Mouse (Mus musculus) spleen, adult 2 months (tissue): ENCODE results near the gene Scgb1a1. TPM values are rescaled to one million over a fixed set of nuclear protein-coding genes. Genes with fewer than 3 reads are reported as not detected.

Experiments
- DNase-seq, 2 experiments: peaks; one replicate each; pipeline versions ENCODE4 v3.0.0 to v3.0.0-alpha.2; 2012 to 2021; ENCODE audit warnings: low spot score in 2 of 2, low read depth in 1 of 2
- H3K27ac ChIP-seq: fragments of 200-500 bp; 2 replicates; pipeline ENCODE4 v1.5.1; 2012; ENCODE audit warnings: low read length, inconsistent platforms; ENCODE audit not compliant: insufficient read depth
- H3K27me3 ChIP-seq: fragments of 200-500 bp; 2 replicates; pipeline ENCODE4 v1.6.1; 2012; ENCODE audit warnings: mild to moderate bottlenecking, moderate library complexity, low read length, inconsistent platforms; ENCODE audit not compliant: control insufficient read depth, insufficient read depth
- H3K36me3 ChIP-seq: fragments of 200-500 bp; 2 replicates; pipeline ENCODE4 v1.6.1; 2012; ENCODE audit warnings: mild to moderate bottlenecking, low read length, inconsistent platforms; ENCODE audit not compliant: control insufficient read depth, insufficient read depth
- H3K4me1 ChIP-seq: fragments of 200-500 bp; 2 replicates; pipeline ENCODE4 v1.6.1; 2011; ENCODE audit warnings: inconsistent platforms; ENCODE audit not compliant: control insufficient read depth, insufficient read depth, insufficient read length
- H3K4me3 ChIP-seq: fragments of 200-500 bp; 2 replicates; pipeline ENCODE4 v1.5.1; 2011; ENCODE audit warnings: mild to moderate bottlenecking, inconsistent platforms; ENCODE audit not compliant: insufficient read depth, insufficient read length; ENCODE audit errors: extremely low read depth
- CTCF ChIP-seq: fragments of 200-500 bp; IDR thresholded peaks from 2 replicates; pipeline ENCODE4 v1.5.1; 2011; ENCODE audit warnings: mild to moderate bottlenecking, inconsistent platforms; ENCODE audit not compliant: insufficient read depth, insufficient read length, insufficient replicate concordance; ENCODE audit errors: extremely low read depth
- POLR2A ChIP-seq: fragments of 200-500 bp; IDR thresholded peaks from 2 replicates; pipeline ENCODE4 v1.6.1; 2011; ENCODE audit warnings: low read depth, low read length, inconsistent platforms
- WGBS: fragments of 180-500 bp; shearing (Covaris S2); methylation state at CpG from one replicate; pipeline ENCODE4 v1.1.7; 2018; 5-methylcytosine and 5-hydroxymethylcytosine counted together
- polyA plus RNA-seq: library from polyadenylated mRNA; depleted of rRNA; stranded (reverse); fragments of >200 nt; gene quantifications from 2 replicates; pipeline ENCODE4 v1.2.3, GENCODE M21; 2012

Scgb1a1 gene
- polyA plus RNA-seq, 1 experiment: 0.91 TPM

- no peaks in the 10 kb centered on the region for H3K36me3 ChIP-seq
- H3K4me1 ChIP-seq: no peaks in the 10 kb centered on the region
- no peak for DNase-seq
- 86% methylated on average over 7 of the region's 7 CpGs for WGBS
- H3K27ac ChIP-seq: no peak overlapping the region
- no peak for TF ChIP-seq CTCF
- TF ChIP-seq POLR2A: no peak
- H3K4me3 ChIP-seq: no peak overlapping the region
- no peaks in the 10 kb centered on the region for H3K27me3 ChIP-seq
Measured at GRCm38 (mm10) chr19:9059391-9059790, 28.4 kb downstream of the Scgb1a1 start.

GRCm38 (mm10) chr19:9058944-9059343 lies 28.8 kb downstream of the Scgb1a1 start:
- DNase-seq: no peak
- no peak overlapping the region for H3K27ac ChIP-seq
- H3K36me3 ChIP-seq: no peaks in the 10 kb centered on the region
- 79% methylated on average over 4 of the region's 4 CpGs for WGBS
- TF ChIP-seq POLR2A: no peak
- no peak for TF ChIP-seq CTCF
- H3K4me1 ChIP-seq: no peaks in the 10 kb centered on the region
- no peak overlapping the region for H3K4me3 ChIP-seq
- H3K27me3 ChIP-seq: no peaks in the 10 kb centered on the region

GRCm38 (mm10) chr19:9058331-9058884 lies 29.4 kb downstream of the Scgb1a1 start:
- Histone ChIP-seq H3K4me1 (peaks cover 2% of the 10 kb centered on the region; the same call in 1 of the 2 replicates), H3K36me3 (no peaks in the 10 kb centered on the region), H3K27me3 (no peaks in the 10 kb centered on the region), H3K4me3 (no peak overlapping the region), H3K27ac (no peak overlapping the region)
- no peak for DNase-seq
- WGBS: 97% methylated on average over 1 of the region's 1 CpGs
- no peak for TF ChIP-seq CTCF
- TF ChIP-seq POLR2A: no peak

GRCm38 (mm10) chr19:9057679-9058078 lies 30.1 kb downstream of the Scgb1a1 start:
- Histone ChIP-seq H3K4me3 (no peak overlapping the region), H3K4me1 (peaks cover 8% of the 10 kb centered on the region; the same call in 1 of the 2 replicates), H3K27ac (no peak overlapping the region), H3K36me3 (no peaks in the 10 kb centered on the region), H3K27me3 (no peaks in the 10 kb centered on the region)
- no peak for TF ChIP-seq POLR2A
- no peak for TF ChIP-seq CTCF
- no peak for DNase-seq

- no peaks in the 10 kb centered on the region for H3K36me3 ChIP-seq
- peaks cover 8% of the 10 kb centered on the region; the same call in 1 of the 2 replicates for H3K4me1 ChIP-seq
- peak in 1 of 2 experiments; percentile 50 for DNase-seq
- H3K4me3 ChIP-seq: no peak overlapping the region
- no peak for TF ChIP-seq POLR2A
- no peak for TF ChIP-seq CTCF
- WGBS: 68% methylated on average over 4 of the region's 4 CpGs
- no peak overlapping the region; the same call in 1 of the 2 replicates for H3K27ac ChIP-seq
- no peaks in the 10 kb centered on the region for H3K27me3 ChIP-seq
Measured at GRCm38 (mm10) chr19:9055703-9056355, 31.9 kb downstream of the Scgb1a1 start.

- no peaks in the 10 kb centered on the region for H3K27me3 ChIP-seq
- H3K36me3 ChIP-seq: no peaks in the 10 kb centered on the region
- WGBS: 7% methylated on average over 2 of the region's 2 CpGs
- H3K4me3 ChIP-seq: no peak overlapping the region
- no peak overlapping the region for H3K27ac ChIP-seq
- DNase-seq: peak; percentile 54 to 60
- peaks cover 8% of the 10 kb centered on the region; the same call in 1 of the 2 replicates for H3K4me1 ChIP-seq
- TF ChIP-seq POLR2A (no peak), CTCF (peak; percentile 50; the same call in 1 of the 2 replicates)
Measured at GRCm38 (mm10) chr19:9055153-9055552, 32.6 kb downstream of the Scgb1a1 start.
